Mouse (Mus musculus): ENCODE data around the gene Wfdc15b.

Wfdc15b gene

GRCm38 (mm10) chr2:164177831-164178230 is 43.6 kb downstream of the Wfdc15b start:
- no peak for DNase-seq

- no peak for DNase-seq
Observed at GRCm38 (mm10) chr2:164175850-164176249, 45.6 kb downstream of the Wfdc15b start.

GRCm38 (mm10) chr2:164174649-164175395 is 46.6 kb downstream of the Wfdc15b start:
- no peak for DNase-seq

GRCm38 (mm10) chr2:164173394-164173793 is 48.1 kb downstream of the Wfdc15b start:
- no peak for DNase-seq

GRCm38 (mm10) chr2:164170902-164171301 is 50.6 kb downstream of the Wfdc15b start, which contains the start of gene Kcns1:
Kcns1 (minus strand) TSS chr2:164171113.
- no peak for DNase-seq

GRCm38 (mm10) chr2:164170326-164170725 is 51.1 kb downstream of the Wfdc15b start:
- DNase-seq: no peak

- DNase-seq: no peak
Observed at GRCm38 (mm10) chr2:164168571-164168946, 52.9 kb downstream of the Wfdc15b start.

- DNase-seq: no peak
Observed at GRCm38 (mm10) chr2:164167752-164168570, 53.5 kb downstream of the Wfdc15b start.

GRCm38 (mm10) chr2:164164941-164165340 is 56.5 kb downstream of the Wfdc15b start:
- no peak for DNase-seq

All from cerebellum, adult 11 months (tissue).